In genomic region chr14:109457537-109458053, GRCm38 (mm10) we compare ENCODE assay signal across 20 mouse cellular contexts.
"Had no signal": no experiment of that assay in that cellular context is flagged by ENCODE, and none has a peak within 500 bp of the region (broad histone marks: within the 10 kb centered on the region; RNA-seq: fewer than 3 reads in every experiment).

No protein-coding gene starts in this region.

- H3K27ac ChIP-seq: liver, embryonic 14.5 days; midbrain, embryonic 10.5 days; midbrain, embryonic 12.5 days; neural tube, embryonic 13.5 days; neural tube, embryonic 15.5 days; stomach, embryonic 15.5 days; stomach, postnatal 0 days had no signal

- ATAC-seq: midbrain, embryonic 16.5 days had no signal

- H3K36me3 ChIP-seq: midbrain, embryonic 10.5 days; midbrain, embryonic 12.5 days; neural tube, embryonic 13.5 days; neural tube, embryonic 15.5 days; stomach, embryonic 15.5 days had no signal

- DNase-seq: lung, adult 18-20 months; lung, embryonic 14.5 days; lung, postnatal 10 days; lung, postnatal 4 days; midbrain, embryonic 14.5 days; retina, postnatal 1 day; right cerebral cortex, postnatal 14 days; right cerebral cortex, postnatal 4 days; spleen, adult 18-20 months; thymus, adult 2 months; thymus, postnatal 25 days; thymus, postnatal 4 days had no signal

- H3K27me3 ChIP-seq: midbrain, embryonic 12.5 days; neural tube, embryonic 13.5 days; neural tube, embryonic 15.5 days; stomach, embryonic 15.5 days had no signal

- H3K4me1 ChIP-seq: midbrain, embryonic 10.5 days; midbrain, embryonic 12.5 days; neural tube, embryonic 13.5 days; neural tube, embryonic 15.5 days; stomach, embryonic 15.5 days had no signal

- H3K9me3 ChIP-seq: midbrain, embryonic 10.5 days; midbrain, embryonic 12.5 days; neural tube, embryonic 13.5 days; neural tube, embryonic 15.5 days; stomach, embryonic 15.5 days had no signal

- H3K4me2 ChIP-seq: lung, embryonic 14.5 days; midbrain, embryonic 12.5 days; neural tube, embryonic 13.5 days; neural tube, embryonic 15.5 days; stomach, embryonic 15.5 days had no signal

- H3K4me3 ChIP-seq: midbrain, embryonic 10.5 days; midbrain, embryonic 12.5 days; neural tube, embryonic 13.5 days; neural tube, embryonic 15.5 days; stomach, embryonic 15.5 days had no signal

- H3K9ac ChIP-seq: liver, embryonic 14.5 days; lung, embryonic 14.5 days; midbrain, embryonic 12.5 days; neural tube, embryonic 13.5 days; neural tube, embryonic 15.5 days; stomach, embryonic 15.5 days had no signal
